Mouse (Mus musculus) lung, postnatal 0 days (tissue): ENCODE measurements at regions not wholly inside any gene's neighbourhood (a gene's known extent, or its start where the extent isn't known, plus 50 kb on each side); places are given as distances from the start of the nearest gene placed in this dataset.

Experiments used
- CTCF ChIP-seq: IDR thresholded peaks from 2 replicates; pipeline ENCODE4 v1.5.1; 2016; ENCODE audit warnings: antibody characterized with exemption, mild to moderate bottlenecking
- EP300 ChIP-seq: IDR thresholded peaks from 2 replicates; pipeline ENCODE4 v1.6.1; 2016; ENCODE audit warnings: antibody characterized with exemption, mild to moderate bottlenecking, control low read depth

DNA sequence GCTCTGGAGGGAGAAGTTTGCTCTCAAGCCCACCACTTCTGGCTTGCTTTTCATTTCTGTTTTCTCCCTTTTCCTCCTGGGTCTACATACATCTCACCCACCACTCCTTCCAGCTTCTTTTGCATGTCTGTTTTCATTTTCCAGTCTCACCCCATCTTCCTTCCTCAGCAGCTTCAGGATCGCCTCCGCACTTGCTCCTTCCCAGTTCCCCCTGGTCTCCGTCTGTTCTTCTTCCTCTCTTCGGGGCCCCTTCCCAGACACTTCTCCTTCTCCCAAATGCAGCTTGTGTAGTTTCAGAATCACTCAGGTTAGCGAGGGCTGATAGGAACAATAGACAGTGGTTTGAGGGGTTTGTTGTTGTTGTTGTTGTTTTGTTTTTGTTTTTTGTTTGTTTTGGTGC is 201.4 kb upstream of the Klf3 start:
- TF ChIP-seq CTCF (no peak), EP300 (no peak)
